Mouse (Mus musculus) kidney, adult 11 months (tissue): ENCODE measurements around the gene Whamm.

Experiments used
- DNase-seq: peaks from one replicate; pipeline ENCODE4 v3.0.0; 2022

Gene Whamm

DNA sequence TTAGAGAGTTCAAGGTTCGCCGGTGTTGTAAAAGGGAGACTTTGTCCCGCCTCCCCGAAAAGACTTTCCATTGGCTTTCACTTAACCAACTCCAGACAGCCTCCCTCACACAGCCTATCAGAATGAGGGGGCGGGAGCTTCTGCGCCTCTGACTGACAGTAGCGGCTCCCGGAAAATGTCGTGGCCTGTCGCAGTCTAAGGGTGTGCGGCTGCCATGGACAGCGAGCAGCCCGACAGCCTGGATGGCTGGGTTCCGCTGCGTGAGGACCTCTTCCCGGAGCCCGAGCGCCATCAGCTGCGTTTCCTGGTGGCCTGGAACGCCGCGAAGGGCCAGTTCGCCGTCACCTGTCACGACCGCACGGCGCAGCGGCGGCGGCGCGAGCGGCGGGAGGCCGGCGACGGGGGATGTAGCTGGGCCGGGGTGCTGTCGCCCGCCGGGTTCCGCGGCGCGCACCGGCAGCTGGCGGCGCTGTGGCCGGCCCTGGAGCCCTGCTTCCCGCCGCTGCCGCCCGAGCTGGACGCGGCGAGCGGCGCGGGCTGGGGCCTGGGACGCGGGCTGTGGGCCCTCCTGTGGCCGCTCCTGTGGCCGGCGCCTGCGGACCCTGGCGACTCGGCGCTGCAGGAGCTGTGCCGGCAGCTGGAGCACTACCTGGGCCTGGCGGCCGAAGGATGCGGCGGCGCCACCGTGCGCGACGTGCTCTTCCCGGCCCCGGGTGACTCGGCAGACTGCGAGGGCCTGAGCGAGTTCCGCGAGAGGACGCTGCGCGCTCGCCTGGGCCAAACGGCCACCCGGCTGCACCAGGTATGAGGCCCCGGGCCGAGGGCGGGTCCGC lies at the start of gene Whamm:
Gene Whamm (plus strand): TSS at position 159 of the 833 bp plus-strand sequence.
- peak; percentile 94 for DNase-seq

DNA sequence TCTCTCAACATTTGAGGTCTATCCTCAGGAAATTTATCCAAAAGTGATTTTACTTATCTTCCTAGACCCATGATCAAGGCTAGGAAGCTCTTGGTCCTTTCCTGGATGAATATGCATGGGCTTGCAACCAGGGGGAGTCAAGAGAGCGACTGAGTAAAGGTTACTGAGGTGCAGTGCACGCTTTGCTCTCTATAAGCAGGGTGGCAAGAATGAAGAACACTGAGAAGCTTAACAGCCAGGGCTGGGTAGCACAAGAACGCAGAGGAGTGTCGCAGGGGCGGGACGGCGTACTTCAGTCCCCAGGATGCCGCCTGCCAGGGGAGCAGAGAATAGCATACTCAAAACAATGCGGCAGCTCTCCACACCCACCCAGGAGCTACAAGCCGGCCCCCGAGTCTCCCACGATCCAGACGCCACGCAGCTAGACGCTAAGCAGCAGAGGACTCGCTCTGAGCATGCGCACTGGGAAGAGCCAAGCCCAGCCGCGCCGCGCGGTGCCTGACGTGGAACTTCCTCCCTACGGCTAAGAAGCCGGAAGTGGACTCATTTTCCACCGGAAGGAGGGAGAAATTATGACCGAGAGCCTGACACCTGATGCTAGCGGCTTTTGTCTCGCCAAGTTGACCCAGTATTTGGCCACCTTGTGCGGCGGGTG lies 47.9 kb upstream of the Whamm start:
- DNase-seq = peak; percentile 84

DNA sequence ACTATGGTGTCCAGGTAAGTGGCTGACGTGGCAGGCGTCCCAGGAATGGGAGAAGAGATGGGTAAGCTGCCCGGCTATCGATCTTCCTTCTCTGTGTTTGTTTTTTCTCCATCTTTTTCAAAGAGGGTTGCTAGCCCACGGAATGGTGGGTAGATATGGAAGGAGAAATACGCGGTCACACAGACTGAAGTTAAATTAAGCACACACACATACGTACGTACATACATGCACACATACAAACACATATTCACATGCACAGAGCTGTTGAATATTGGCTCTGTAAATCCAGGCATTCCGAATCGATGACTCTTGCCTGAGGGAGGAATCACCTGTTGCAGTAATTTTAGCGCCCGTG lies 47.4 kb upstream of the Whamm start:
- no peak for DNase-seq

DNA sequence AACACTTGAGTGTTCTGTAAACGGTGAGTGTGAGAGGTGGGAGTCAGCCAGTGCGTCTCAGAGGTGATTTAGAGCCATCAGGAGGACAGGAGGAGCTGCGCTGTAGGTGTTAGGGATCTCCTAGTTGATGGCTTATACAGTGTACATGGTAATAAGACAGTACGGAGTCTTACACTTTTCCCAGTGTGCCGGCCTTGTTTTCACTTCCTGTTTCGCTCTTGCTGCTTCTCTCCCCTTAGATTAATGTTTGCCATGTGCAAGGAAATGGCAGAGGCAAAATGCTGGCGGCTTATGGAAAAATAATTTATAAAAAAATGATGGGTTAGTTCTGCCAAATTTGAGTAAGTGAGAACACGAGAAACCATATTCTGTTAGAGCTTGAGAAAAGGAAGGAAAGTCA lies 42.1 kb upstream of the Whamm start:
- no peak for DNase-seq

DNA sequence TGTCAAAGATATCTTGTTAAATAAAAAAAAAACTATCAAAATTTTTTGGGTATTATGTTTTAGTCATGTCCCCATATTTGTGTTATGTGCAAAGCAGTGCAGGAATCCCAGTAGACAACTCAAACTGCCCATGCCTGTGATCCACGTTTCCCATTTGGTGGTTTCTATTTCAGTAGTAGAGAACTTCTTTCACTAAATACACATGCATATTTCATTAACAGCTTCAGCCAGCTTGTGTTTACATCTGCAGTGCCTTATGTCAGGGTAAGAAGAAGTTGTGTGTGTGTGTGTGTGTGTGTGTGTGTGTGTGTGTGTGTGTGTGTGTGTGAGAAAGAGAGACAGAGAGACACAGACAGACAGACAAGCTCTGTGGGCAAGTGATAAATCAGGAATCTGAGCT lies 39.6 kb upstream of the Whamm start:
- no peak for DNase-seq

DNA sequence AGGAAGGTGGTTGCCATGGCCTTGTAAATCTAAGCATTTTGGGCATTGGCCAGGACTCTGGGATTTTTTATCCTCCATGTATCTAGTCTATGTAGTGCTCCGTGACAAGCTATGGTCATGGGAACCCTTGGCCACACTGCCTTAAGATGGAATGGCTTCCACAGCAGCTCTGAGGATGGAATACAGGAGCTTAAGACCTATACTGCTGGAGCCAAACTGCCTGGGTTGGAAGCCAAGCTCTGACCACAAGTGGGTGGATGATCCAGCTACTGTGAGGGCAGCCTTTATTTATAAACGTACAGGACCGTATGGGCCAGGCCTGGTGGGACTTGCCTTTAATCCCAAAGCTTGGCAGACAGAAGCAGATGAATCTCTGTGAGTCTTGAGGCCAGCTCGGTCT lies 34.6 kb upstream of the Whamm start:
- DNase-seq = no peak

DNA sequence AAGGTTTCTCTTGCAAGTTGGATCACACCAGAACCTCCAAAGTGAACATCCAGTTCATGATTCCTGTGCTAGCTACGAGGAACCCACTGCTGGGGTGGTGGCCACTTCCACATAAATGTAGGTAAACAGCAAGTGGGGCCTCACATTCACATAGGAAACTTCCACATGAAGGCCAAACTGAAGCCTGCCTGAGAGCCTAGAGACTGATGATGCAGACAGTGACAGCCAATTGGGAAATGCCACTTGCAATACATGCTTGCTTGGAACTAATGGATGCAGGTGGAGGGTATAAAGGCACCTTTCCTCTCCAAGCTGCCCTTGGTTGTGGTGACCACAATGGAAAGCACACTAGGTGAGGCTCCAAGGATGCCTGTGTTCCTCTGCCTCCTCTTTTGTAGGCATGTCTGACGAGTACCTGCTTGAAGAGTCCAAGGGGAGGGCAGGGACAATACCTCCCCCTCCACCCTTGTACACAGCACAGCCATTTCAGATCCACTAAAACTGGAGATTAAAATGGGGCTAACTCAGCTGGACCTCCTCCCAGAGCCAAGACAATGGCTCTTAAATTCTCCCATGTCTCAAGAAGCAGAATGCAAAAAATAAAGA lies 32.9 kb upstream of the Whamm start:
- no peak for DNase-seq

DNA sequence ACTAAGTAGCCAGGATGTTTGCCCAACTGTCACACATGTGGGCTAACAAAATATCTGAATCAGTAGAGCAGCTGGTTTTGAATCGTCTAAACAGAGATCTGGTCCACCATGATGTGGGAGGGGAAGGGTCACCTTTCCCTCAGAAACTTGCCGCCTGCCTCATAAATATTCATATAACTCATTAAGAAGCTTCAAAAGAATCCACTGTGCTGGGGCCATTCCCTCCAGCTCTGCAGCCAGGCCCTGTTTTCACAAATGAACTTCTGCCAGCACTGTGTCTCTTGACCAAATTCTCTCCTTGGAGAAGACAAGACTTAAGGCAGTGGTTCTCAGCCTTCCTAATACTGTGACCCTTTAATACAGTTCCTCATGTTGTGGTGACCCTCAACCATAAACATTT lies 31.5 kb upstream of the Whamm start:
- DNase-seq = no peak

DNA sequence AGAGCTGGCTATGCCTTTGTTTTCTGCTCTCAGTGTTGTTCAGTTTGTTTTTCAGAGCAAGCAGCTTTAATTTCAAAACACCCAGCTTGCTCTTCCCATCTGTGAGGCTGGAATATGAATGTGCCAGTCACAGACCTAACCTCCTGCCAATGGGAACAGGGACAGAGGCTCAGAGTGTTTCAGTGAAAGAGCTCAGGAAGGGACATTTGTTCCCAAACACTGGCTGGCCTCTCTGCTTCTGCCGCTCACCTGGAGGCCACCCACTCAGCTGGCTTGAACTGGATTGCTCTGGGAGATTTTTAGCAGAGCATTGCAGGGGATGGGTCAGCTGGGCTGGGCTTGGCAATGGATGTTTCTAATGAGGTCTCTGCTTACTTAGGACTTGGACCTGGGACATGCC lies 30.1 kb upstream of the Whamm start:
- no peak for DNase-seq

DNA sequence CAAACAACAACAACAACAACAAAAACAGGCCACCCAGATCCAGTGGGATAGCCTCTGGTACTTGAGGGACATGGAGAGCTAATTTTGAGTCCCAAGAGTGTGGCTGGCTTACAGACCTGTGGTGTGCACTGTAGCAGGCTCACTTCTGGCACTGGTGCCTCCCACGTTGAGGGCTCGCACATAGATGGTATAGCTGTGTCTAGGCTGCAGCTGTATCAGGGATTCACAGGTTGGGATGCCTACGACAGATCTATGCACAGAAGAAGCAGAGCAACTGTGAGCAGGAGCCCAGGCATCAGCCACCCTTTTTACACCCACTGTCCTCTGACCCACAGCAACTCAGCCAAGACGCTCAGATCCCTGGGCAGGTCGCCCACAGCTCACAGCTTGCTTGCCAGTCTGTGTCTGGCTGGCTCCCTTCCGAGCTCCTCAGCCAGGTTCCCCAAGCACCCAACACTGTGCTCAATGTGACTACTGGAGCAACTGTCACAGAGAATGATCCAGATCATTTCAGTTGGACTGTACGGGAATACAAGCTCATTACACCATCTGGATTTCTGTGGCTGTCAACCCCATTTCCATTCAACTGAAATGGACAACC lies 29.0 kb upstream of the Whamm start:
- DNase-seq = peak; percentile 62

DNA sequence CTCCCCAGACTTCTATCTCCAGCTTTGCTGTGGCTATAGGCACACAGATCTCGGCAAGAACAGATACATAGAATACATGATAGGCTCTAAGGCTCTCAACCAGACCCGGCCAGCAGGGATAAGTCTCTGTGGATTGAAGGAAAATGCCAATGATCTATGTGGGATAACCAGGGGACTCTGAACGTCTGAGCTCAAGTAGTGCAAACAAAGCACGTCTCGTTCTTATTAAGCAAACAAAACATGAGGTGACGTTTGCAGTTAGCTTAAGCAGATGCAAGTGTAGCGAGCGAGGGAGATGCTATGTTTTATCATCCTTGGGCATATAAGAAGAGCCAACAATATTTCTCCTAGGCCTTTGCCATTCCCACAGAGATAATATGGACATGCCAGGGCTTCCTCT lies 28.1 kb upstream of the Whamm start:
- DNase-seq = no peak

DNA sequence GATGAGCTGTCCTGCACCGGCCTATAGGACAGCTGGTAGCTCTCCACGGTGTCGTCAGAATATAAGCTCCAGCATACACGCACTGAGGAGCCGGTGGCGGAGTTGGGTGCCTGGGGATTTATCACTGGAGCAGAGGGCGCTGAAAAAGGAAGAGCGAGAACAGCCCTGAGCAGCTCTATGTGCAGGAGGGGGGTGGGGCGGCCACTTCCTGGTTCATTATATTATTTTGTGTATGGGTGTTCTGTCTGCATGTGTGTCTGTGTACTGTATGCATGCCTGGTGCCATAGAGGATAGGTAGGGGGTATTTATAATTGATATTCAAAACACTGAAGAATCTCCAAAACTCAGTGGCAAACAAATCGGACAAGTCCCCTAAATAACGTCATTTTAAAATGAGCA lies 22.2 kb upstream of the Whamm start:
- no peak for DNase-seq

DNA sequence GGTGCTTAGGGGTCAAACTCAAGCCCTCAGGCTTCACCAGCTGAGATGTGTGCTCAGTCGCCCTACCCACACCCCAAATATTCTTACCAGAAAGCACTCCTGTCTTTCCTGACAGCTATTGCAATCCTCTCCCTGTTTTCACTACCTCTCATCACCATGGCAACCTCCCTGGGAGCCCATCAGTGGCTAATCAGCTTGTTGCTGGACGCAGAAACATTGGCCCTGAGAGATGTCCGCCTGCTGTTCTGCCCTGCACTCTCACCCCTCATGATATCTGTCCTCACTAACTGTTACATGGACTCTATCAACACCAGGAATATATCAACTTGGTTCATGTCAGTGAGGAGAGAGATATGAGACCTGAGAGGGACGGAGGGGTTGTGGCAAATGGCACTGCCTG lies 17.5 kb upstream of the Whamm start:
- DNase-seq = no peak

DNA sequence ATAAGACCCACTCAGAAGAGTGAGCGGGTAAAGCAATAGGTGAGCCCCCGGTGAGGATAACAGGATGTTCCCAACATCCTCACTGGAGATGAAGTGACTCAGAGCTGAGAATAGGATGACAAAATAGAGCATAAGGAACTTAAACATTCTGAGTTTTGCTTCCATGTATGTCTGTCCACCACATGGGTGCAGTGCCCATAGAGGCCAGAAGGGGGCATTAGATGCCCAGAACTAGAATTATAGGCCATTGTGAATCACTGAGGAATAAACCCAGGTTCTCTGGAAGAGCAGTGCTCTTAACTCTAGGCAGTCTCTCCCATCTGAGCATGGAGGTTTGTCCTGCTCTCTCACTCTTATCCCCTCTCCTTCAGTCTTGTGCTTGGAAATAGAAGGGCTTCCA lies 16.7 kb upstream of the Whamm start:
- DNase-seq = no peak

DNA sequence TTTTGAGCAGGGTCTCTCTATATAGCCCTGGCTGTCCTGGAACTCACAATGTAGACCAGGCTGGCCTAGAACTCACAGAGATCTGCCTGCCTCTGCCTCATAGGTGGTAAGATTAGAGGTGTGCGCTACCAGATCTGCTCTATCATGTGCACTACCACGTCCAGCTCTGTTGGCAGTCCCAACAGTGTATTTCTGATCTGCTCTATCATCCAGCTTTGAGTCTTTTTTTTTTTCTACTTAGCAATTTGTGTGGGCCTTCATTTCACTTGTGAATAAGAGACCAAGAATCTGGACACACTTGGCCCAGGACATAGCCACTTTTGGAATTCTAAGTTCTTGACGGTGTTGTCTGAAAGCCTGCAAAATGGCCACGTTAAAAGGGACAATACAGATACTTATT lies 14.2 kb upstream of the Whamm start:
- DNase-seq = no peak

DNA sequence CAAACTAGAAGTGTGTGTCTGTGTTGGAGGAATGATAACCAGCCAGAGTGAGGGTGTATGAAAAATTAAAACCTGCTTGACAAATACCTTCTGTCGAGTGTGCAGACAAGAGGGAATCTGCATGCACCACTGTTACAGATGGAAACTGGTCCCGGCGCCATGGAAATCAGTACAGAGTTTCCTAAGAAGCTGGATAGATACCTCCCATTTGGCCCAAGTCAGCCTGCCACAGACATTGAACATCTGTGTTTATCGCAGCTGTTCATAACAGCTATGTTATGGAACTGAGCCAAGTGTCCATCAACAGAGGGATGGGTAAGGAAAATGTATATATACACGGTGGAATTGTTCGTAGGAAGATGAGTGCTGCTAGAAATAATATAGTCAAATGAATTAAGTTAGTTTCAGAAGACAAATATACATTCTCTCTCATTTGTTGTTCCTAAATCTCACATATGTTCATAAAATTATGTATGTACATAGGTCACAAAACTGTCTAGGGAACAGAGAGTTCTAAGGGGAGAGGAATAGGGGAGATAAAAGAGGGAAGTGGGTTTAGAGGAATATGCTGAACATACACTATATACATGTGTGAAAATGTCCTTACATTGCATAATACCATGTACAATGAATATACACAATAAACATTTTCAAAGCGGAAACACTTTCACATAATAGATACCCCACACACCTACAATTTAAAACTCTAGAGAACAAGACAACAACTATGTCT lies 13.6 kb upstream of the Whamm start:
- DNase-seq = no peak

DNA sequence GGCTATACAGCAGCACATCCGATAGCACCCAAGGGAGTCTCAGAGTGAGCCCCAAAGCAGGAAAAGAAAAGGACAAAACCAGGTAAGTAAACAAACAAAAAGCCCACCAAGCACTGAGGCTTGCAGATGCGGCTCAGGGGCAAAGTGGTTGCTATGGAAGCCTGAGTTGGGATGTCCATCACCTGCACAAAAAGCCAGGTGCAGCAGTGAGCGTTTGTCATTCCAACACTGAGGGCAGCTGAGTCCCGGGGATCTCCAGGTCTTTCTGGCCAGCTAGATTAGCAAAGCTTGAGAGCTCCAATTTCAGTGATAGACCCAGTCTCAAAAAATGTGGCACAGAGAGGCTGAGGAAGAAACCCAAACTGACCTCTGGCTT lies 13.1 kb upstream of the Whamm start:
- no peak for DNase-seq

DNA sequence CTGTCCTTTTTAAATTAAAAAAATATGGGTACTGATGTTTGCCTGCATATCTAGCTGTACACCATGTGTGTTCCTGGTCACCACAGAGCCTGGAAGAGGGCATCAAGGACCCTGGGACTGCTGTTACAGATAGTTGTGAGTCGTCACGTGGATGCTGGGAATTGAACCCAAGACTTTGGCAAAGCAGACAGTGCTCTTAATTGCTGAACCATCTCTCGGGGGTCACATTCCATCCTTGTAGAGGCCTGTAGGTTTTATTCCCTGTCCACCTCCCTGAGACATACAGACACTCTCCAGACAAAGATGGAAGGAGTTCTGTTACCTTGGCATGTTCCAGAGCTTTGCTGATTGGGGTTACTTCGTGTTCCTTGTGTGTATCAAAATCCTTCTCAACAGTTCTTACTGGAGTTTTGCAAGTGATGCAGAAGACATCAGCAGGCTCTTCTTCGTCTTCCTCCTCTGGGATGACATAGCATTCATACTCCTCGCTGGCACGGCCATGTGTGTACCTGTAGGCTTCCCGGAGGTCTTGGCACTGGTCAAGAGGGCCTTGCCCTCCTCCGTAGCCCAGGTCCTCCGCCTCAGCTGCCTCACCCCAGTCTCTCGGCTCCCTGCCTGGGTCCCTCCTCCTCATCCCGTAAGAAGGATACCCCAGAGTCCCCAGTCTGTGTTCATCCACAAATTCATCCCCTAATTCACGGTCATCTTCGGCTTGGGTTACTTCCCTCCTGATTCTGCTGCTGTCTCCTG lies 11.7 kb upstream of the Whamm start:
- no peak for DNase-seq

DNA sequence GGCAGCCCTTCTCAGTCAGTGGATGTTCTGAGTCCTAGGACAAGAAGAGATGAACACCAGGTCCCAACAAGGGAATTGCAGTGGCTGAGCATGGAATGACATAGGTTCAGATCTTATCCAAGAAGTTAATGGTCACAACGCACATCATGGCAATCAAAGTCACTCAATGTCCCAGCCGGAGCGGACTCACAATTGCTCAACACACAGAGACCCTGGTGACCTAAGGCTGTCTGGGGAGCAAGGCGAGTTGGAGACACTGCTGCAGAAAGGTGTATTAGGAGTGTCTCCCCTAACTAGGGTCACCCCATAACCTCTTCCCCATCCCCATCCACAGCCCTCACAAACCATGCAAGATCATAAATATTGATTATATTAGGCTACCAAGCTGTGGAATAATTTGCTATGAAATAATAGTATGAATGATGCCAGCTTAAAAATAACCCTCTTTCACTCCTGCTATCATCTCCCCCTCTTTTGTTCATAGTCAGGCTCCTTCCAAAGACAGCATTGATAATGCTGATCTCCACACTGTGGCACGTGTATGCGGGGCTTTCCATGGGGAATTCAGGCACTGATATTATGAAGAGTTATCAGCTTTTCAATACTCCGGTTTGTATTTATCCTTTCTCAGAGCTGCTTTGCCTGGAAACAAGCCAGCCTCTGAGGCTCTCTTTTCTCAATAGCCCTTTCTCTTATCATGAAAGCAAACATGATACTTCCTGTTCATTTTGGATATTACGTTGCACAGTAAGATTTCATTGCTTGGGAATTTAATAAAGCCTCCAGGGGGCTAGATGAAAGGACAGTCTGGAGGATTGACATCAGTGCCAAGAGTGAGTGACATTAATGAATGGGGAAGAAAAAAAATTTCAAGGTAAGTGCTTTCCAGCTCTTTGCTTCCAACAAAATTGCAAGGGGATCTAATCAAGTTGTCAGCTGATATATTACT lies 10.7 kb upstream of the Whamm start:
- DNase-seq = no peak

DNA sequence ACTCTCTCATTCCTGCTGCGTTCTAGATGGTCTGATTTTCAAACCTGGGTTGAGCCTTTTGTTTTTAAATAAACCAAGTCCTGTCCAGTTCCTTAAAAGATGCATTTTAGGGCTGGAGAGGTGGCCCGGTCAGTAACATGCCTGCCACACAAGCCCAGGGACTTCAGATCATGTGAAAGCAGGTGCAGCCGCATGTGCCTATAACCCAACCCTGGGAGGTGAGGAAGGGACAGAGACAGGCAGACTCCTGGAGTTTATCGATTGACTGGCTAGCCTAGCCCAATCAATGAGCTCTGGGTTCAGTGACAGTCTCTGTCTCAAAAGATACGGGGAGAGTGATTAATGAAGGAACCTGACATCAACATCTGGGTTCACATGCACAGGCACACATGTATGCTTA lies 9.9 kb upstream of the Whamm start:
- DNase-seq = no peak

DNA sequence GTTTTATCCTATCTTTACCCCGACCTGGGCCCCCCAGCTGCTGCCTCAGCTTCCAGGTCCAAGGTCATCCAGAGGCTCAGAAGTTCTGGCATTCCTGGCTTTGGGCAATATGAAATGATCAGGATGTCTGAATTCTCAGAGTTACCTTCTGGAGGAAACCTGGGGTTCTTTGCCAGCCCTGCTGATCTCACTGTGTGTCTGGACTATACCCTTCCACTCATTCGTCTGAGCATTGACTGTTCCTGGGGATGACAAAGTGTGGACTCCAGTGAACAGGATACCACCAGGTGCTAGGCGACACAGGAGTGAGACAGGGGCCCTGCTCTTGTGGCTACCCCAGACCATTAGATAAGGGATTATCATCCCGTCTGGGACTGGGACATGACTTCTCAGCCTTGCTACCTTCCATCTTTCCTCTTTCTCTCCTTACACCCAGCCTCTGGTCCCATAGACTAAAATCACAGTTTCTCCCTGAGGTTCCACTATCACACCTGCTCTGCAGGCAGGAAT lies 7.5 kb upstream of the Whamm start:
- no peak for DNase-seq
